Mouse (Mus musculus) urinary bladder, postnatal 10 days (tissue): ENCODE results near the gene Pelp1.
"Not testable (repeated sequence)": the region's sequence is repeated elsewhere in the genome, so short reads cannot be mapped to it uniquely, and the experiment has no call there.

Experiments used
- DNase-seq: peaks from one replicate; pipeline ENCODE4 v3.0.0; 2022; ENCODE audit warnings: low spot score

Gene Pelp1

DNA sequence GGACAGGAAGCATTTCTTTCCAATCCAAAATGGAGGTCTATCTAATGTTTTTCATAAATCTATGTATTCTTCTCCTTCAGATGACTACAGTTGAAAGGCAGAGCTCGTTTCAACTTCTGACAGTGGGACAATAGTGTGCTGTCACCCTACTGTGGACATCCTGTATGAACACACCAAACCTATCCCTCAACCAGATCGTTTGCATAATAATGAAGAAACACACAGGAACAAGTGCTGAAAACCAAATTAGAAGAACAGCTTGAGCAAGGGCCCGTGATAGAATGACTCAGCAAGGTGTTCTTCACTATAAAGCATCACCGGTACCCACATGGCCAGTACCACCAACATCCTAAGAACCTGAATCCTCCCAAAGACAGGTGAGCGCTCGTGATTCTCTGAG is 16.8 kb upstream of the Pelp1 start:
- DNase-seq: not testable (repeated sequence)

DNA sequence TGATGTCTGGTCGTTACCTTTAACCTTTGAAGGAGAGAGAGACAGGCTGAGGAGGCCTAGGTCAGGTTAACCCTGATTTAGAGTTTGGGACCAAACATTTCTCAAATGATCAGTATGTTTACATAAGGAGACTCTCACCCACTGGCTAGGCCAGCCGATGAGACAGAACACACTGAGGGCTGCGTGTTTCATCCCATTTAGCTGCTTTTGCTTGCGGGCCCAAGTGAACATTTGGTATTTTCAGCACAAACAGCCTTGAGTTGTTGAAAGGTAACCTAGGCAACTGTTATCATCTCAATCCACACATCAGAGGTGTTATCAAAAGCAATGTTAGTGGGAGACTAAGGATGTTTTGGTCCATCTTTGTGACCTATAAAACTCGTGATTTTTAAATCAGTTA is 9.7 kb upstream of the Pelp1 start:
- DNase-seq: no peak

DNA sequence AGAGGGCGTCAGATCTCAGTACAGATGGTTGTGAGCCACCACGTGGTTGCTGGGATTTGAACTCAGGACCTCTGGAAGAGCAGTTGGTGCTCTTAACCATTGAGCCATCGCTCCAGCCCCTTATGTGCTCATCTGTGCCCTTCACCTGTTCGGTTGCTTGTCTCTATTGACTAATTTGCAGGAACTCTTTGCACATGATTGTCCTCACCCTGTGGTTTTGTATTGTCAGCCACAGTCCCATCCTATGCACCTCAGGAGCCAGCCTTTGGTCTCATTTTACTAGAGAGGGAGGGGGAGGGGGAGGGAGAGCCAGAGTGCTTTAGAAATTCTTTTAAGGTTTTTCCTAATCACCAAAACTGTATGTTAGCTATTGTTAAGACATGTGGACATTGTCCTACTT is 8.4 kb upstream of the Pelp1 start:
- no peak for DNase-seq

DNA sequence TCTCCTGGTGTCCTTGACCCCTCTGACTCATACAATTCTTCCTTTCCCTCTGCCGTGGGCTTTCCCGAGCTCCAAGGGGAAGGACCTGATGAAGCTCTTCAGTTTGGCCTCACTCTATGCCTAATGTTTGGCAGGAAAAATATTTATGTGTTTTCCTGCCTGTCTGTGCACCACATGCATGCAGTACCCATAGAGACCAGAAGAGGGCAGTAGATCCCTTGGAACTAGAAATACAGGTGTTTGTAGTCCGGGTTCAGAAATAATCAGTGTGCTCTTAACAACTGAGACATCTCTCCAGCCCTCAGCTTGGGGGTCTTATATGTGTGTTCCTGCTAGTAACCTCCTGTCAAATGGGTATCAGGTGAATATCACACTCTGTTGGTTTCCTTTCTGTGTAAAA is 4.1 kb upstream of the Pelp1 start:
- DNase-seq: no peak

DNA sequence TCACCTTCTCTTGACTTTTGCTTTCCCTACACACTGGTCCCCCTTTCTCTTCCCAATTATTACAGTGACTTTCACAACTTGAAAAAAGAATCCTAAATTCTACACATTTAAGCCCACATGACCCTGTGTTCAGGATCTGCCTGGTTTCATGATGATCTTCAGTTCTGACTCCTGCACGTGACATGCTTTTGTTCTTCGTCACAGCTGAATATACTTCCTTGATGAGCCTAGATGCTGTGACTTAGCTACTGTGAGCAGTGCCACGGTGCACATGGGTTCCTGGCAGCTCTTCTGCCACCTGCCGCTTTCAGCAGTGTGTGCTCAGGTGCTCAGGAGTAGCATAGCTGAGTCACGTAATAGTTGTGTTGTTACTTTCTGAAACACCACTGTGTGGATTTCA is 2.8 kb upstream of the Pelp1 start:
- DNase-seq: no peak

DNA sequence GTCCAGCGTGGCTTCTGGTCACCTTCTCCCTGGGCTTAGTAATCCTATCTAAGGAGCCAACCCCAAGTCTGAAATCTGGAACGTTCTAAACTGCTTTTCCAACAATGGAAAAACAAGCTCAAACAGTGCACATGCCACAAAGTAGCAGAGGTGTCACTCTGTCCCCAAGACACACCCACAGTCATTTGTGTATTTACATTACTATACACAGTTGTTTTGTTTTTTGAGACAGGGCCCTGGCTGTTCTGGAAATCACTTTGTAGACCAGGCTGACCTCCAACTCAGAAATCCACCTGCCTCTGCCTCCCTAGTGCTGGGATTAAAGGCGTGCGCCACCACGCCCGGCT is 439 bp upstream of the Pelp1 start:
- no peak for DNase-seq

DNA sequence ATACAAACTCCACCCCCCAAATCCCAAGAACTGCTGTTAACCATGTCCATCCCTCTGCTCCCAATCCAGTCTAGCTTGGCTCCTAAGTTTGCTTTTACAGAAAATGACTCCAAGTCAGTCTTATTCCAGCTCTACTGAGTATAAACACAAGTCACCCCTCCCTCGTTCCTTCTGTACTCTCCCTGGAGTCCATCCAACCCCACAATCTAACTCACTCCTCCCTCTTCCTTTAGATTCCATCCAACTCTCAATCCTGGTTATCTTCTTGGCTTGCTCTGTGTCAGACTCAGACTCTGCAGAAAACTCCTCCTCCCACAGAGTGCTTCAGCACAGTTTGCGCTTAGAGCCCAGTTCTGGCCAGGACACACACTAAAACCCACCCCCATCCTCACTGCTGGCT is 6.2 kb downstream of the Pelp1 start:
- DNase-seq: no peak

DNA sequence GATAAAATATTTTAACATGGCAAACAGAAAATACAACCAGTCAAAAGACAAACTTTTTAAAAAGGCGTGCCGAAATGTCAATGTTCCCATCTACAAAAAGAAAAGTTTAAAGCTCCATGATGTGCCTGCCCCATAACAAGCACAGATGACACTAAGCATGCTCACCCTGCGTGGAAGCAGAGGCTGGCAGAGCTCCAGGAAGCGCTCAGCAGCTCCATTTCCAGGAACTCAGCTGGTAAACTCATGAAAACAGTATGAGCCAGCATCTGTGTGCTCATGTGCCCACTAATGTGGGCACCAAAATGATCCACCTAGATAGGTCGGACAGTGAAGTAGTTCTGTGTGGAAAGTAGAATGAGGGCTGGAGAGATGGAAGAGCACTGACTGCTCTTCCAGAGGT is 20.4 kb downstream of the Pelp1 start:
- no peak for DNase-seq

DNA sequence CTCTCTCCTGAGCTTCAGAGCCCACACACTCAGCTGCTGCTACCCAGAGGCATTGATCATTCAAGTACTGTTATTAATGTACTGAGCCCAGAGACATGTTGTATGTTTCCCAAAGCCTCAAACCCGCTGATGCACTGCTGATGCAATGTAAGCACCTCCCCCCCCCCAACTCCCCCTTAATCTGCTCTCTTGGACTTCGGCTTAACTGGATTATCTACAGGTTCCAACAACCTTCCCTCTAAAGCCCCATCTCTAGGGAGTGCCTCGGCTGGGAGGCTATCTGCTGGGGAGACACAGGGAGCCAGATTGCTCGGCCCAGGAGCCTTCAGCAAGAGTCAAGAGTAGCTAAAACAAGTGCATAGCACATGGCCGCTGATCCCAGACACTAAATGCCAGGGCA is 22.4 kb downstream of the Pelp1 start:
- DNase-seq: no peak

DNA sequence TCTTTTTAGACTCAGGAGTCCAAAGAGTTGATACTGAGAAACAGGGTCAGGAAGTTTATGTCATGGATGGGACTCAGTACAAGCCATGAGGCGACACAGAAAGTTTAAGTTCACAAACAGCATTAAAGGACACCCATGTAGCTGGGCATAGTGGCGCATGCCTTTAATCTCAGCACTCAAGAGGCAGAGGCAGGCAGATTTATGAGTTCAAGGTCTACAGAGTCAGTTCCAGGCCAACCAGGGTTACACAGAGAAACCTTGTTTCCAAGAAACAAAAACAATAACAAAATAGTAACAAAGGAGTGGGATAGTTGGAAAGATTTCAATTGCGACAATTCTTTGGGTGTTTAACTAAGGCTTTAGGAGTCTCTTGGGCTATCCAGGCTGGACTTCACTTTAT is 25.7 kb downstream of the Pelp1 start:
- no peak for DNase-seq

DNA sequence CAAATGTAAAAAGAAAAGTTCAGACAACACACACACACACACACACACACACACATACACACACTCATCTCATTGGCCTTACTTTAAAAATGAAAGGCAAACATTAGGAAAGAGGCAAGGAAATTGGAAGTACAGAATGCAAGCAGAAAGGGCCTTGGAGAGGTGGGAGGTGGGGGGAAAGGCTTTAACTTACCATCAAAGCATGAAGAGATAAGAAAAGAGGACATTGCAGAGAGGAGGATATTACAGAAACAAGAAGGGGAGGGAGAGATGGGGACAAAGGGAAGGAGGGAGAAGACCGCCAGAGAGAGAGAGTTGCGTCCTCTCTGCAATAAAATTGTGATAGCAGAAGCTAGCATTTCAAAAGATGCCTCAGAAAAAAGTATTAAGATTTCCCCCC is 28.5 kb downstream of the Pelp1 start:
- DNase-seq: no peak

DNA sequence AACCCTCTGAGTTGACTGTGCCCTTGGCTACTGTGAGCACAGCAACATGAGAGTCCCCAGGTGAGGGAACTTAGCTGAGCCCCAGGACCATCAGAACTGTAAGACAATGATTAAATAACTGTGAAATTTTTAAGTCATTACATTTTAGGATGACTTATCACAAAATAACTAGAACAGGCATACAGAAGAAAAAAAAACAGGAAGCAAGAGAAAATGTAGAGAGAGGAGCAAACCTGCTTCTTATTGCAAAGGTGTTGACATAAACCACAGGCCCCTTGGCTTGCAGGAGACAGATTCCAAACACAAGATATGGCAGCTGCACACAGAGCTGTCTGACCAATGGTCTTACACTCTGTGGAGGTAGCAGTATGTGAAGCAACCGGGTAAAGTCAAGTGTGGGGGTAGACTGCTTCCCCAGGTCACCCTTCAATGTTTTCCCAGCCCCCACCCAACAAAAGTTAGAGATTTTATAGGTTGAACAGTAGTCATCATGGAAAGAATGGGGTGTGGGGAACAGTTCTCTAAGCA is 29.3 kb downstream of the Pelp1 start:
- DNase-seq: no peak

DNA sequence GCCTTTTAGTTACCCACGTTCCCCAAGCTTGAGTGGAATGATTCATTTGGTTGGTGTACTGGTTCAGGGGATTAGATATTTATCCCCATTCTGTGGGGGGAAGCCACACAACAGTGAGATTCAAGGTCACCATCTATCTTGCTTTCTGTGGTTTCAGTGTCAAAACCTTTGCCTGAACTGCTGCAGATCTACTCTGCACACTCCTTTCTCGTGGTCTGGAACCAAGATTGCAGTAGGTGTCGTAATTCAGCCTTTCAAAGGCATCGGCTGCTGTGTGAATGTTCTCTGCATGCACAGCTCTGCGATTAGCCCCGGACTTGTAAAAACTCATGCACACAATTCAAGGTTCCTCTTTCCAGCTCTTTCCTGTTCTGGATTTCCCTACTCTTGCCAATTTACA is 33.8 kb downstream of the Pelp1 start:
- DNase-seq: no peak

DNA sequence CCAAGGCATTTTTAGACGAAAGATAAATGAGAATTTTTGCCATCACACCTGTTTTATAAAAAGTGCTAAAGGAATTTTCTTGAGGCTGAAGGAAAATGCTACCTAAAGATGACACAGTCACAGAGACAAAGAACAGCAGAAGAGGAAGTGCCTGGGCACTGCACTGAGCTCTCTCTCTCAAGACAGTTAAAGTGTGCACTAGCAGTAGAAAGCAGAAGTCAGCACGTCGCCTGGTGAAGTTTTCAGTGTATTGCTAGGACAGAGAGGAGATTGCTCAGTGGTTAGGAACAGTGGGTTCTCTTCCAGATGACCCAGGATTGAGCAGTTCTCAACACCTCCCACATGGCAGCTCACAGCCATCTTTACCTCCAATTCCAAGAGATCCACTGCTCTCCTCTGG is 35.5 kb downstream of the Pelp1 start:
- no peak for DNase-seq

DNA sequence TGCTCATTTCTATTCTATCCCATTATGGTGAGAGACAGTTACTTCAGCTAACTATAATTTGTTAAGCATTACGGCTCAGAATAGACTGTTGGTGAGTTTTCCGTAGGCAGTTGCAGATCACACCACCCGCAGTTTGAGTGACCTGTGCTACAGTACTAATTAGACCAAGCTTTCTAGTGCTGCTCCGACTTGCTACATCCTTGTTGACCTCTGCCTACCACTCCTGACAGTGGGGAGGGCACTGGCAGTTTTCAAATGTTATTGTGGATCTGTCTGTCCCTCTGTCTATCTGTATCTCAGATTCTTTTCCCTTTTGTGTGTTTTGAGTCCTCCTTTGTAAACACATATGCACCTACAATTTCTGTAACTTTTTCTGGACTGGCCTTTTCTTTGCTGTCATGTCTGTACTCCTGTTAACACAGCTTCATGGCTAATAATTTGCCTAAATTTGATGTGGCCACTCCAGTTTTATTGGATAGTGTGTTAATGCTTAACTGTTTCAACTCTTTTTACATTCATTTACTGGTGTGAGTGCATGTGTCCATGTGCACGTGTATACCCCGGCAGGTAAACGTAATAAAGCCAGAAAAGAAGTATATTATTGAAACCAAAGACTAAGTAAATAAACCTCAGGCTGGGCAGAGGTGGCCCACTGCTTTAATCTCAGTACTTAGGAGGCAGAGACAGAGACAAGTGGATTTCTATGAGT is 36.8 kb downstream of the Pelp1 start:
- DNase-seq: no peak

DNA sequence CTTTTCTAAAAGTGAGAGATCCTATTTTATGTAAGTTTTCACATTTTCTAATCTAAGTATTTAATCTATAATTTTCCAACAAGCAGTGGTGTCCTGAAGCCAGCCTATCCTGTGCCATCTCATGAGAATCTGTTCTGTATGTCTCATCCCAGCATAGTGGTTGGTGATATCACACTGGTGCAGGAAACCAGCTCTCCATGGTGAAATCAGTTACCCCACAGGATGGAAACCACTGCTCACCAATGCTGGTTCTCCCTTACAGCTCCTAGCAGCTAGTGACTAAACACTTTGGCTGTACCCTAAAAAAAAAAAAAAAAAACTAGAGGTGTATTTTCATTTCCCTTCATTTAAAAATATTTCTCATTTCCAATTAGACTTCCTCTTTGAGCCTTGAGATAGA is 37.4 kb downstream of the Pelp1 start:
- no peak for DNase-seq

DNA sequence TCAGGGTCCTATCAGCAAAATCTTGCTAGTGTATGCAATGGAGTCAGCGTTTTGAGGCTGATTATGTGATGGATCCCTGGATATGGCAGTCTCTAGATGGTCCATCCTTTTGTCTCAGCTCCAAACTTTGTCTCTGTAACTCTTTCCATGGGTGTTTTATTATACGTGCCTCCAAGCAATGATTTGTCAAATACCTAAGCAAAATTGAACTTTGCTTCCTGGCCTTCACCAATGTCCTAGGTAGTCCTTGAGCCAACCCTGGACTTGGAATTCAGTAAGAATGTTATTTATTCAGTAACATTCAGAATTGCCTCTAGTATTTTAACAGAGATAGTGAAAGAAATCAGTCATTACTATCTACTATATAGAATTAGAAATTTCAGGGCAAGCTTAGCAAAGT is 41.2 kb downstream of the Pelp1 start:
- not testable (repeated sequence) for DNase-seq

DNA sequence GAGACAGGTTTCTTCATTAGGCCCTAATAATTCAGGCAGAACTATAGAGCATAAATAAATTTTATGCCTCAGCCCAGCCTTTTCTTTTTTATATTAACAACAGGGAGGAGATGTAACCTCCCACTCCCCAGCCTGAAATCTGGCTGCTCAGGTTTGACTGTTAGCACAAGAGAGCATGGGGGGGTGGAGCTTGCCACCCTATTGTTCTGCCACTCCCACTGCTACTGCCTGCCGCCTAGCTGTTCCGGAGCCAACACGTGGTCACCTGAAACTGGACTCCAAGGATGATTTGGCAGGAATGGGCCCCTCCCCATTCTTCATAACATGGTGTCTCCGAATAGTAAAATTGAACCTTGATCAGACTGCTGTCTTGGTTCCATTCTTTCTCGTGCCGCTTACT is 42.1 kb downstream of the Pelp1 start:
- not testable (repeated sequence) for DNase-seq

DNA sequence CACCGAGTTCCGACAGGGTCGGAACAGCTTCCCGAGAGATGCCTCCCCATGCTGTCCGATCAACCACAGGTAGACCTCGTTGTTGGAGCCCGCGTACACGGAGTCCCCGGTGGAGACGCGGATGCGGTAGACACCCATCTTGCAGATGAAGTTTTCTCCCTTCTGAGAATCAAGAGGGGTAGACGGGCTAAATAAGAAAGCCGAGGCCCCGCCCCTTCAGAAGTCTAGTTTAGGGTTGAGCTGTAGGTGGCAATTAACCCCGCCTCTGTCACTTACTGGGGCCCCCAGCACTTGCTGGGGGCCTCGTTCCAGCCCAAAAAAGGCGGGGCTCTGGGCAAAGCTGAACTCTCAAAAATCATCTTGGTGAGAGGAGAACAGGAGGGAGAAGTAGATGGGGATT is 58.0 kb downstream of the Pelp1 start, which contains the start of gene Alox15:
Gene Alox15 (minus strand): TSS at position 164 of the 400 bp plus-strand sequence.
- DNase-seq: no peak

DNA sequence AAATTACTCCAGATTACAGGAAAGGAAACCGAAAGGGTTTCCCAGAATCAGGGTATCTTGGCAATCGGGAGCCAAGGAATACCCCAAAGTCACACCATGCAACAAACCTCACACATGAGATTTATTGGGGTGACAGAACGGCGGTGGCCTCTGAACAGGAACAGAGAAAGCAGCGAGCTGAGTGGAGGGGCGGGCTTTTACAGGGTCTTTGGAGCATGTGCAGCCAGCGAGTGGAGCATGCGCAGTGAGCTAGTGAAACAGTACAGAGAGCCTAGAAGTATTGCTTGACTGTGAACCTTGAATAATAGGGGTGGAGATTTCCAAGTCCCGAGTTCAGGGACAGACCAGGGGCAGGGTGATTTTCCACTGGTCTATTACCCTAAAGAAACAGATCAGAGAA is 61.2 kb downstream of the Pelp1 start:
- no peak for DNase-seq

DNA sequence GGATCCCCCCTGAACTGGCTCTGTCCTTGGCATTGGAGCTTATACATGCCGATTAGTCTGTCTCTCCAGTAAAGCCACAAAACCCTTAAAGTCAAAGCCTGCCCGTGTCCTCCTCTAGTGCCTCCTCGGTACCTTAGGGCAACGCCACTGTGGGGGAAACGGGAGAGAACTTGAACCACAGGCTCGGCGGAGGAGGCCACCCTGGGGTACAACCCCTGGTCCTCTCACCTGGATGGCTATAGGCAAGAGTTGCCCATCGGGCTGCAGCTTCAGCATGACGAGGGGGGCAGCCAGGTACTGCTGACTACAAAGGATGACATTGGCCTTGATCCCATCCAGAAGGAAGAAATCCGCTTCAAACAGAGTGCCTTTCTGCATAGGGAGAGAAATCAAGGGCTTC is 62.0 kb downstream of the Pelp1 start:
- DNase-seq: no peak

DNA sequence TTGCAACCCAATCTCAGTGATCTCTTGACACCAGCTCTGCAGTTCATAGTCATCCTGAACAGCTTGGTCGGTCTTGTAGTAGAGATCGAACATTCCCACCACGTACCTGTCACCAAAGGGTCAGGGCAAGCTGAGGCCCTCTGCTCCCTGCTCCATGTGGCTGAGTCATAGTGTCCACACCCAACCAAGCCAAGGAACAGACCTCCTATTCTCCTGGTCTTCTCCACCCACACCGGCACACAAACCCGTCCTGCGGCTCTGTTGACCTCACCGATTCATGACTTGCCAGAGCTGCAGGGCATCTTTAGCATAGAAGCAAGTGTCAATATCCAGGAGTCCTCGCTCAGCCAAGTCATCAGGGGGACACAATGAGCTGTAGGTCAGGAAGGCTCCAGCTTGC is 64.3 kb downstream of the Pelp1 start:
- no peak for DNase-seq

DNA sequence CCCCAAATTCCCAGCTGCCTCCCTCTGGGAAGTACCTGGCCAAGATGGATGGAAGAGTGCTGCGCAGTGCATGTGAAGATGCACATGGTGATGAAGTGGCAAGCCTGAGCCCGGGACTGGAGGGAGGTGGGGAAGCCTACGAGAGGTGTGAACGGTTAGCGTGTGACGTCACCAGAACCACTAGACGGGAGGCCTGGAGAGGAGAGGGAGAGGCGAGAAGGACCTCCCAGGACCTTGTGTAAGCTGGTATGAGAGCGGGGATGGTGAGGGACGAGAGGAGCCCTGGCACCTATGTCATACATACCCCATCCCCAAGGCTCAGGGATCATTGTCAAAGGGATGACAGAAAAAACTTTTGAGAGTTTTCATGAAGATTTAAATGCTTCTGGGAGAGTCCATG is 64.8 kb downstream of the Pelp1 start:
- no peak for DNase-seq
